In genomic region chr16:32463426-32463825, GRCm38 (mm10) we compare ENCODE assay signal across 21 mouse cellular contexts. TPM values are rescaled to one million over a fixed set of nuclear protein-coding genes. Genes with fewer than 3 reads are reported as not detected.
DNase-seq lines count a peak whose midpoint lies in the region; ATAC-seq and TF ChIP-seq lines count a peak whose summit lies in the region.
"Had no signal": no experiment of that assay in that cellular context is flagged by ENCODE, and none has a peak within 500 bp of the region (broad histone marks: within the 10 kb centered on the region; RNA-seq: fewer than 3 reads in every experiment).

No protein-coding gene starts in this region.

- peaks cover 7 to 12% of the 10 kb centered on the region in 2 experiments for H3K4me1 ChIP-seq in heart, embryonic 14.5 days (ENCODE audit: control insufficient read depth in 2 of 2, insufficient read depth in 2 of 2, low read length in 2 of 2)
- peaks cover 5% of the 10 kb centered on the region; the same call in 1 of the 2 replicates for H3K4me1 ChIP-seq in heart, postnatal 0 days (ENCODE audit: control insufficient read depth, insufficient read depth)
- H3K4me1 ChIP-seq in liver, embryonic 13.5 days (replicated peaks) = peaks cover 13% of the 10 kb centered on the region
- H3K4me1 ChIP-seq in stomach, embryonic 15.5 days = no peaks in the 10 kb centered on the region
- no peaks in the 10 kb centered on the region for H3K4me1 ChIP-seq in midbrain, embryonic 13.5 days (replicated peaks)
- no peaks in the 10 kb centered on the region for H3K4me1 ChIP-seq in forebrain, embryonic 12.5 days
- H3K4me1 ChIP-seq: hindbrain, embryonic 13.5 days; limb, embryonic 12.5 days; midbrain, embryonic 15.5 days had no signal

- no peaks in the 10 kb centered on the region for H3K9me3 ChIP-seq in heart, embryonic 14.5 days (ENCODE audit: control insufficient read depth, low read length)
- no peaks in the 10 kb centered on the region for H3K9me3 ChIP-seq in heart, postnatal 0 days (replicated peaks; ENCODE audit: control insufficient read depth, low read length)
- no peaks in the 10 kb centered on the region for H3K9me3 ChIP-seq in liver, embryonic 13.5 days (replicated peaks)
- H3K9me3 ChIP-seq in stomach, embryonic 15.5 days = no peaks in the 10 kb centered on the region
- H3K9me3 ChIP-seq in midbrain, embryonic 13.5 days = no peaks in the 10 kb centered on the region
- no peaks in the 10 kb centered on the region for H3K9me3 ChIP-seq in forebrain, embryonic 12.5 days
- H3K9me3 ChIP-seq: hindbrain, embryonic 13.5 days; limb, embryonic 12.5 days; midbrain, embryonic 15.5 days had no signal

- no peak for TF ChIP-seq EP300 in heart, postnatal 0 days (IDR thresholded peaks at IDR 0.05; ENCODE audit: low read depth)

- ATAC-seq in heart, embryonic 14.5 days (ENCODE audit: insufficient number of reproducible peaks, insufficient read depth, low FRiP score, low read depth) = peak; percentile 76
- peak; percentile 88 for ATAC-seq in heart, postnatal 0 days (ENCODE audit: insufficient read depth, low read depth)
- peak; percentile 67 for ATAC-seq in liver, embryonic 13.5 days (ENCODE audit: low read depth)
- ATAC-seq in stomach, embryonic 15.5 days (ENCODE audit: insufficient read depth, low FRiP score, low read depth) = peak; percentile 60; the same call in 1 of the 2 replicates
- ATAC-seq in midbrain, embryonic 13.5 days = no peak
- ATAC-seq in forebrain, embryonic 12.5 days (ENCODE audit: low FRiP score) = no peak
- ATAC-seq: midbrain, embryonic 15.5 days had no signal

- H3K27ac ChIP-seq in heart, embryonic 14.5 days (replicated peaks in 1 of 2; ENCODE audit: control insufficient read depth in 1 of 2, insufficient read depth in 1 of 2, low read depth in 2 of 2, low read length in 2 of 2) = peak overlapping the region; percentile 72 to 75
- peak overlapping the region; percentile 75 for H3K27ac ChIP-seq in heart, postnatal 0 days (ENCODE audit: low read depth)
- no peak overlapping the region for H3K27ac ChIP-seq in liver, embryonic 13.5 days
- H3K27ac ChIP-seq in stomach, embryonic 15.5 days = peak overlapping the region; percentile 57; the same call in 1 of the 2 replicates
- H3K27ac ChIP-seq in midbrain, embryonic 13.5 days = no peak overlapping the region
- H3K27ac ChIP-seq in forebrain, embryonic 12.5 days = no peak overlapping the region
- H3K27ac ChIP-seq: hindbrain, embryonic 13.5 days; limb, embryonic 12.5 days; macrophage; midbrain, embryonic 15.5 days had no signal

- WGBS in heart, embryonic 14.5 days = 27% methylated on average over 2 of the region's 2 CpGs
- 29% methylated on average over 2 of the region's 2 CpGs for whole genome bisulfite sequencing in heart, postnatal 0 days
- WGBS in liver, embryonic 13.5 days (ENCODE audit: insufficient replicate concordance) = 24% methylated on average over 2 of the region's 2 CpGs
- WGBS in stomach, embryonic 15.5 days = 73% methylated on average over 2 of the region's 2 CpGs
- WGBS in midbrain, embryonic 13.5 days = 92% methylated on average over 2 of the region's 2 CpGs
- WGBS in forebrain, embryonic 12.5 days = 89% methylated on average over 2 of the region's 2 CpGs

- no peak for TF ChIP-seq CTCF in heart, postnatal 0 days (IDR thresholded peaks at IDR 0.05; ENCODE audit: low read depth)

- no peak overlapping the region for H3K9ac ChIP-seq in heart, embryonic 14.5 days (ENCODE audit: low read length)
- no peak overlapping the region for H3K9ac ChIP-seq in heart, postnatal 0 days (replicated peaks; ENCODE audit: low read depth, low read length)
- H3K9ac ChIP-seq in liver, embryonic 13.5 days = no peak overlapping the region
- H3K9ac ChIP-seq in stomach, embryonic 15.5 days = no peak overlapping the region
- H3K9ac ChIP-seq in midbrain, embryonic 13.5 days (replicated peaks) = no peak overlapping the region
- H3K9ac ChIP-seq in forebrain, embryonic 12.5 days = no peak overlapping the region
- H3K9ac ChIP-seq: hindbrain, embryonic 13.5 days; limb, embryonic 12.5 days; lung, embryonic 14.5 days; midbrain, embryonic 15.5 days had no signal

- no peaks in the 10 kb centered on the region for H3K27me3 ChIP-seq in heart, embryonic 14.5 days (ENCODE audit: control insufficient read depth, insufficient read depth, low read length)
- no peaks in the 10 kb centered on the region for H3K27me3 ChIP-seq in heart, postnatal 0 days (ENCODE audit: control insufficient read depth, insufficient read depth, low read length)
- no peaks in the 10 kb centered on the region for H3K27me3 ChIP-seq in liver, embryonic 13.5 days
- no peaks in the 10 kb centered on the region for H3K27me3 ChIP-seq in stomach, embryonic 15.5 days (replicated peaks)
- H3K27me3 ChIP-seq in midbrain, embryonic 13.5 days = no peaks in the 10 kb centered on the region
- H3K27me3 ChIP-seq in forebrain, embryonic 12.5 days = no peaks in the 10 kb centered on the region
- H3K27me3 ChIP-seq: hindbrain, embryonic 13.5 days; limb, embryonic 12.5 days; midbrain, embryonic 15.5 days had no signal

- H3K4me2 ChIP-seq in heart, embryonic 14.5 days (ENCODE audit: low read length) = 0 out of 2 replicates have a peak overlapping the region, but pooled peaks have one; percentile 27
- H3K4me2 ChIP-seq in heart, postnatal 0 days (ENCODE audit: low read depth, low read length) = no peak overlapping the region
- no peak overlapping the region for H3K4me2 ChIP-seq in liver, embryonic 13.5 days
- no peak overlapping the region for H3K4me2 ChIP-seq in stomach, embryonic 15.5 days
- no peak overlapping the region for H3K4me2 ChIP-seq in midbrain, embryonic 13.5 days (replicated peaks)
- H3K4me2 ChIP-seq in forebrain, embryonic 12.5 days = no peak overlapping the region
- H3K4me2 ChIP-seq: hindbrain, embryonic 13.5 days; limb, embryonic 12.5 days; lung, embryonic 14.5 days; midbrain, embryonic 15.5 days had no signal

- H3K4me3 ChIP-seq in heart, embryonic 14.5 days (ENCODE audit: control insufficient read depth in 1 of 2, insufficient read depth in 1 of 2, low read depth in 1 of 2, low read length in 2 of 2) = no peak overlapping the region
- H3K4me3 ChIP-seq in heart, postnatal 0 days (ENCODE audit: low read depth, low read length) = no peak overlapping the region
- H3K4me3 ChIP-seq in liver, embryonic 13.5 days (replicated peaks) = no peak overlapping the region
- H3K4me3 ChIP-seq in stomach, embryonic 15.5 days (replicated peaks) = no peak overlapping the region
- H3K4me3 ChIP-seq in midbrain, embryonic 13.5 days (replicated peaks) = no peak overlapping the region
- H3K4me3 ChIP-seq in forebrain, embryonic 12.5 days (replicated peaks) = no peak overlapping the region
- H3K4me3 ChIP-seq: hindbrain, embryonic 13.5 days; limb, embryonic 12.5 days; midbrain, embryonic 15.5 days had no signal

- DNase-seq in heart, adult 18-20 months = no peak
- peak; percentile 77 for DNase-seq in heart, postnatal 0 days (ENCODE audit: low spot score)
- DNase-seq in liver, embryonic 13.5 days = no peak
- no peak for DNase-seq in ovary, postnatal 36 days (ENCODE audit: low spot score)
- DNase-seq: cerebellum, postnatal 10 days; gastrocnemius, postnatal 25 days; kidney, adult 11 months; kidney, postnatal 10 days; layer of hippocampus, adult 9-11 months; lung, embryonic 14.5 days had no signal

- peaks cover 60% of the 10 kb centered on the region for H3K36me3 ChIP-seq in heart, embryonic 14.5 days (ENCODE audit: control insufficient read depth, insufficient read depth, low read length)
- peaks cover 47% of the 10 kb centered on the region for H3K36me3 ChIP-seq in heart, postnatal 0 days (replicated peaks; ENCODE audit: control insufficient read depth, insufficient read depth, low read length)
- peaks cover 72% of the 10 kb centered on the region for H3K36me3 ChIP-seq in liver, embryonic 13.5 days
- H3K36me3 ChIP-seq in stomach, embryonic 15.5 days = peaks cover 18% of the 10 kb centered on the region; the same call in 1 of the 2 replicates
- peaks cover 56% of the 10 kb centered on the region for H3K36me3 ChIP-seq in midbrain, embryonic 13.5 days
- peaks cover 26% of the 10 kb centered on the region for H3K36me3 ChIP-seq in forebrain, embryonic 12.5 days (replicated peaks)

RNA-seq across cellular contexts. Expression of gene Slc51a, which starts 24.3 kb away (rescaled TPM):
- polyA plus RNA-seq in heart, embryonic 14.5 days (2014; fragmentation: Nextera tagmentation; extraction: Ambion mirVana) = 1.1 and 1.4 TPM in 2 replicates
- total RNA-seq in heart, adult 18-20 months (2021) = under 1 TPM; 0.32 to 0.85 TPM
- total RNA-seq in heart, postnatal 0 days (2014; rRNA removed; ENCODE audit: low replicate concordance) = 1.7 and 2.6 TPM in 2 replicates
- 1.9 and 3.2 TPM in 2 replicates for polyA plus RNA-seq in heart, postnatal 0 days (2015; fragmentation: Nextera tagmentation; extraction: Ambion mirVana)
- polyA plus RNA-seq in liver, embryonic 13.5 days (2015; fragmentation: Nextera tagmentation; extraction: Ambion mirVana) = 0.65 and 0.71 TPM in 2 replicates
- polyA plus RNA-seq in stomach, embryonic 15.5 days (2015; fragmentation: Nextera tagmentation; extraction: Ambion mirVana) = 17.7 and 25.2 TPM in 2 replicates
- polyA plus RNA-seq in midbrain, embryonic 13.5 days (2015; fragmentation: Nextera tagmentation; extraction: Ambion mirVana) = 0.27 and 0.39 TPM in 2 replicates
- polyA plus RNA-seq in forebrain, embryonic 12.5 days (2016; fragmentation: Nextera tagmentation; extraction: Ambion mirVana) = 0.27 and 0.40 TPM in 2 replicates
- total RNA-seq: adrenal gland, adult 18-20 months; gastrocnemius, postnatal 25 days; neutrophil, adult 5-6 weeks had no signal

RNA-seq across cellular contexts. Expression of gene Zdhhc19, which starts 32.6 kb away (rescaled TPM):
- not detected in 2 replicates for polyA plus RNA-seq in heart, embryonic 14.5 days (2014; fragmentation: Nextera tagmentation; extraction: Ambion mirVana)
- total RNA-seq in heart, adult 18-20 months (2021) = not detected
- total RNA-seq in heart, postnatal 0 days (2014; rRNA removed; ENCODE audit: low replicate concordance) = not detected in 2 replicates
- polyA plus RNA-seq in heart, postnatal 0 days (2015; fragmentation: Nextera tagmentation; extraction: Ambion mirVana) = not detected in 2 replicates
- polyA plus RNA-seq in liver, embryonic 13.5 days (2015; fragmentation: Nextera tagmentation; extraction: Ambion mirVana) = not detected in 2 replicates
- 0.21 and 0.22 TPM in 2 replicates for polyA plus RNA-seq in stomach, embryonic 15.5 days (2015; fragmentation: Nextera tagmentation; extraction: Ambion mirVana)
- not detected in 2 replicates for polyA plus RNA-seq in midbrain, embryonic 13.5 days (2015; fragmentation: Nextera tagmentation; extraction: Ambion mirVana)
- not detected in 2 replicates for polyA plus RNA-seq in forebrain, embryonic 12.5 days (2016; fragmentation: Nextera tagmentation; extraction: Ambion mirVana)
- total RNA-seq: adrenal gland, adult 18-20 months; gastrocnemius, postnatal 25 days; neutrophil, adult 5-6 weeks had no signal
- polyA plus RNA-seq: forebrain, embryonic 11.5 days; hindbrain, embryonic 13.5 days; limb, embryonic 12.5 days; lung, embryonic 14.5 days; macrophage; midbrain, embryonic 15.5 days had no signal

RNA-seq across cellular contexts. Expression of gene Pcyt1a, which starts 32.7 kb away (rescaled TPM):
- polyA plus RNA-seq in heart, embryonic 14.5 days (2014; fragmentation: Nextera tagmentation; extraction: Ambion mirVana) = 47.4 and 48.7 TPM in 2 replicates
- 100 to 1,000 TPM; 121 to 128 TPM for total RNA-seq in heart, adult 18-20 months (2021)
- total RNA-seq in heart, postnatal 0 days (2014; rRNA removed; ENCODE audit: low replicate concordance) = 50.3 and 54.2 TPM in 2 replicates
- 45.3 and 45.4 TPM in 2 replicates for polyA plus RNA-seq in heart, postnatal 0 days (2015; fragmentation: Nextera tagmentation; extraction: Ambion mirVana)
- polyA plus RNA-seq in liver, embryonic 13.5 days (2015; fragmentation: Nextera tagmentation; extraction: Ambion mirVana) = 38.6 and 42.0 TPM in 2 replicates
- 39.4 and 42.7 TPM in 2 replicates for polyA plus RNA-seq in stomach, embryonic 15.5 days (2015; fragmentation: Nextera tagmentation; extraction: Ambion mirVana)
- 47.8 and 48.0 TPM in 2 replicates for polyA plus RNA-seq in midbrain, embryonic 13.5 days (2015; fragmentation: Nextera tagmentation; extraction: Ambion mirVana)
- 42.7 and 45.6 TPM in 2 replicates for polyA plus RNA-seq in forebrain, embryonic 12.5 days (2016; fragmentation: Nextera tagmentation; extraction: Ambion mirVana)

RNA-seq across cellular contexts. Expression of gene Tctex1d2, which starts 43.9 kb away (rescaled TPM):
- 26.9 and 29.3 TPM in 2 replicates for polyA plus RNA-seq in heart, embryonic 14.5 days (2014; fragmentation: Nextera tagmentation; extraction: Ambion mirVana)
- total RNA-seq in heart, adult 18-20 months (2021) = 1 to 10 TPM; 5.1 to 6.8 TPM
- 11.1 and 18.1 TPM in 2 replicates for total RNA-seq in heart, postnatal 0 days (2014; rRNA removed; ENCODE audit: low replicate concordance)
- polyA plus RNA-seq in heart, postnatal 0 days (2015; fragmentation: Nextera tagmentation; extraction: Ambion mirVana) = 26.8 and 30.3 TPM in 2 replicates
- polyA plus RNA-seq in liver, embryonic 13.5 days (2015; fragmentation: Nextera tagmentation; extraction: Ambion mirVana) = 7.2 and 7.3 TPM in 2 replicates
- 27.4 and 27.5 TPM in 2 replicates for polyA plus RNA-seq in stomach, embryonic 15.5 days (2015; fragmentation: Nextera tagmentation; extraction: Ambion mirVana)
- 30.1 and 38.8 TPM in 2 replicates for polyA plus RNA-seq in midbrain, embryonic 13.5 days (2015; fragmentation: Nextera tagmentation; extraction: Ambion mirVana)
- 31.8 and 34.6 TPM in 2 replicates for polyA plus RNA-seq in forebrain, embryonic 12.5 days (2016; fragmentation: Nextera tagmentation; extraction: Ambion mirVana)

Comparison
In these comparisons a context has a peak if more than half of its experiments do, and no peak if none do; other contexts are left out.
1. ATAC-seq: peak in heart, embryonic 14.5 days (single experiment), heart, postnatal 0 days (single experiment), liver, embryonic 13.5 days (single experiment) and stomach, embryonic 15.5 days (single experiment); none in midbrain, embryonic 13.5 days (single experiment) and forebrain, embryonic 12.5 days (single experiment).
2. H3K27ac ChIP-seq: peak in heart, embryonic 14.5 days (2 of 2), heart, postnatal 0 days (single experiment) and stomach, embryonic 15.5 days (single experiment); none in liver, embryonic 13.5 days (single experiment), midbrain, embryonic 13.5 days (single experiment) and forebrain, embryonic 12.5 days (single experiment).